Mouse (Mus musculus) spleen, adult 2 months (tissue): ENCODE data around the gene Ubqln5.

Source experiments
- CTCF ChIP-seq: fragments of 200-500 bp; IDR thresholded peaks from 2 replicates; pipeline ENCODE4 v1.5.1; 2011; ENCODE audit warnings: mild to moderate bottlenecking, inconsistent platforms; ENCODE audit not compliant: insufficient read depth, insufficient read length, insufficient replicate concordance; ENCODE audit errors: extremely low read depth
- POLR2A ChIP-seq: fragments of 200-500 bp; IDR thresholded peaks from 2 replicates; pipeline ENCODE4 v1.6.1; 2011; ENCODE audit warnings: low read depth, low read length, inconsistent platforms

GRCm38 (mm10) chr7:104150456-104150855, 20.8 kb upstream of the Ubqln5 start, which contains the start of gene Ubqlnl:
- no peak for TF ChIP-seq POLR2A
- TF ChIP-seq CTCF = no peak
